ENCODE assay signal across 8 mouse cellular contexts in the genomic region with DNA sequence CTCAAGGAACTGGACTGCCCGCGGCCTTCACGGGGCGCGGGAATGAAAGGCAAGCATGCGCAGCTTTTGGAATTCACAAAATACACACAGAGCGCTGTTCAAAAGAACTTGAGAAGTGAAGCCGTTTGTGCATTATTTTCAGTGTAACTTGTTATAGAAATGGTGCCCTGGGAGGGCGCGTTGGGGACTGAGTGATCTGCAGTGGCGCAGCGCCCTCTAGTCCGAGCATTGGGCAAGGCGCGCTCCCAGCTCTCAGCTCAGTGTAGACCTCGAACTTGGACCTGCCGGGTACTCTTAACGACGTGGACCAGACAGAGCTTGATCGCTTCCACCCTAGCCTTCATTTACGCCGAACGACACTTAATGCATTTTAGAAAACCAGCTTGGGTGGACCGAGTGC. TPM values are rescaled to one million over a fixed set of nuclear protein-coding genes. Genes with fewer than 3 reads are reported as not detected.
DNase-seq lines count a peak whose midpoint lies in the region; ATAC-seq and TF ChIP-seq lines count a peak whose summit lies in the region.

No protein-coding gene starts in this region.

- H3K36me3 ChIP-seq in C2C12 (ENCODE audit: control insufficient read depth, insufficient read depth): no peaks in the 10 kb centered on the region
- no peaks in the 10 kb centered on the region for H3K36me3 ChIP-seq in forebrain, embryonic 12.5 days (replicated peaks)
- no peaks in the 10 kb centered on the region for H3K36me3 ChIP-seq in heart, embryonic 15.5 days
- no peaks in the 10 kb centered on the region for H3K36me3 ChIP-seq in liver, adult 2 months (ENCODE audit: control insufficient read depth, insufficient read depth, low read length)
- no peaks in the 10 kb centered on the region for H3K36me3 ChIP-seq in neural tube, embryonic 11.5 days (ENCODE audit: control insufficient read depth, insufficient read depth, low read length)

- peak overlapping the region; percentile 83 for H3ac ChIP-seq in C2C12 (ENCODE audit: control insufficient read depth, insufficient read length, low read depth)

- peak; percentile 93 for DNase-seq in kidney, postnatal 14 days
- peak; percentile 71 for DNase-seq in liver, adult 2 months (ENCODE audit: extremely low read depth, low read depth, low spot score)
- DNase-seq in neural tube, embryonic 11.5 days (ENCODE audit: low spot score): peak; percentile 91
- peak; percentile 67 for DNase-seq in urinary bladder, adult 2 months (ENCODE audit: low spot score)

- peaks cover 30% of the 10 kb centered on the region for H3K79me3 ChIP-seq in C2C12 (ENCODE audit: low read depth)

- no peaks in the 10 kb centered on the region for H3K27me3 ChIP-seq in C2C12 (ENCODE audit: control insufficient read depth, insufficient read depth, insufficient read length)
- H3K27me3 ChIP-seq in forebrain, embryonic 12.5 days: no peaks in the 10 kb centered on the region
- no peaks in the 10 kb centered on the region for H3K27me3 ChIP-seq in heart, embryonic 15.5 days
- no peaks in the 10 kb centered on the region for H3K27me3 ChIP-seq in liver, adult 2 months (ENCODE audit: control insufficient read depth, insufficient read depth, low read length)
- H3K27me3 ChIP-seq in neural tube, embryonic 11.5 days (ENCODE audit: control insufficient read depth, insufficient read depth, low read length): no peaks in the 10 kb centered on the region

- TF ChIP-seq CTCF in C2C12 (IDR thresholded peaks at IDR 0.05; ENCODE audit: control insufficient read depth, insufficient read depth, insufficient read length): peak; percentile 95
- peak; percentile 91 for TF ChIP-seq CTCF in liver, adult 2 months (IDR thresholded peaks at IDR 0.05; ENCODE audit: low read depth, low read length)

- H3K4me2 ChIP-seq in forebrain, embryonic 12.5 days: peak overlapping the region; percentile 76
- peak overlapping the region; percentile 90 for H3K4me2 ChIP-seq in heart, embryonic 15.5 days
- H3K4me2 ChIP-seq in neural tube, embryonic 11.5 days (ENCODE audit: low read depth): peak overlapping the region; percentile 56

- H3K9me3 ChIP-seq in forebrain, embryonic 12.5 days: no peaks in the 10 kb centered on the region
- H3K9me3 ChIP-seq in heart, embryonic 15.5 days (replicated peaks): no peaks in the 10 kb centered on the region
- no peaks in the 10 kb centered on the region for H3K9me3 ChIP-seq in neural tube, embryonic 11.5 days (ENCODE audit: control insufficient read depth, low read length)

- peaks cover 48% of the 10 kb centered on the region for H3K79me2 ChIP-seq in C2C12 (ENCODE audit: control insufficient read depth, insufficient read depth)
- H3K79me2 ChIP-seq in liver, adult 2 months (ENCODE audit: control insufficient read depth, insufficient read depth, low read length): peaks cover 5% of the 10 kb centered on the region; the same call in 1 of the 2 replicates

- peak; percentile 69 for ATAC-seq in forebrain, embryonic 12.5 days (ENCODE audit: low FRiP score)
- peak; percentile 62 for ATAC-seq in heart, embryonic 15.5 days (replicated peaks; ENCODE audit: insufficient number of reproducible peaks, insufficient read depth, low FRiP score, low read depth)
- ATAC-seq in neural tube, embryonic 11.5 days (ENCODE audit: insufficient read depth, low FRiP score, low TSS enrichment): peak; percentile 48

- peak overlapping the region; percentile 64 for H3K4me3 ChIP-seq in C2C12 (ENCODE audit: insufficient read depth, poor library complexity, severe bottlenecking)
- peak overlapping the region; percentile 71 for H3K4me3 ChIP-seq in brown adipose tissue, adult 24 weeks (ENCODE audit: insufficient read depth, low read depth, low read length)
- H3K4me3 ChIP-seq in forebrain, embryonic 12.5 days (replicated peaks): peak overlapping the region; percentile 78
- peak overlapping the region; percentile 89 for H3K4me3 ChIP-seq in heart, embryonic 15.5 days
- H3K4me3 ChIP-seq in liver, adult 2 months (ENCODE audit: insufficient read depth, low read depth, low read length): peak overlapping the region; percentile 52; the same call in 1 of the 2 replicates
- peak overlapping the region; percentile 66 for H3K4me3 ChIP-seq in neural tube, embryonic 11.5 days (ENCODE audit: low read depth, low read length)

- under 1% methylated on average over 24 of the region's 24 CpGs for WGBS in forebrain, embryonic 12.5 days
- 0% methylated on average over 24 of the region's 24 CpGs for WGBS in heart, embryonic 15.5 days
- WGBS in liver, adult 2 months: 1% methylated on average over 24 of the region's 24 CpGs
- under 1% methylated on average over 24 of the region's 24 CpGs for WGBS in neural tube, embryonic 11.5 days

- no peaks in the 10 kb centered on the region; the same call in 1 of the 2 replicates for H3K4me1 ChIP-seq in brown adipose tissue, adult 24 weeks (ENCODE audit: control insufficient read depth, insufficient read depth, insufficient read length, low read length)
- H3K4me1 ChIP-seq in forebrain, embryonic 12.5 days: peaks cover 14% of the 10 kb centered on the region
- peaks cover 6% of the 10 kb centered on the region; the same call in 1 of the 2 replicates for H3K4me1 ChIP-seq in heart, embryonic 15.5 days (replicated peaks)
- peaks cover 3% of the 10 kb centered on the region for H3K4me1 ChIP-seq in liver, adult 2 months (ENCODE audit: control insufficient read depth, insufficient read depth, low read length)
- H3K4me1 ChIP-seq in neural tube, embryonic 11.5 days (ENCODE audit: control insufficient read depth, insufficient read depth, low read length): peaks cover 3% of the 10 kb centered on the region; the same call in 1 of the 2 replicates

- H3K27ac ChIP-seq in brown adipose tissue, adult 24 weeks (replicated peaks; ENCODE audit: low read depth, low read length): no peak overlapping the region
- peak overlapping the region; percentile 89 for H3K27ac ChIP-seq in forebrain, embryonic 12.5 days
- H3K27ac ChIP-seq in heart, embryonic 15.5 days: peak overlapping the region; percentile 96
- H3K27ac ChIP-seq in liver, adult 2 months (replicated peaks; ENCODE audit: insufficient read depth, low read depth, low read length): no peak overlapping the region
- no peak overlapping the region for H3K27ac ChIP-seq in neural tube, embryonic 11.5 days (ENCODE audit: low read depth, low read length)

- H3K9ac ChIP-seq in forebrain, embryonic 12.5 days: peak overlapping the region; percentile 68
- peak overlapping the region; percentile 71 for H3K9ac ChIP-seq in heart, embryonic 15.5 days
- no peak overlapping the region for H3K9ac ChIP-seq in liver, adult 2 months (ENCODE audit: low read depth, low read length)
- peak overlapping the region; percentile 55 for H3K9ac ChIP-seq in neural tube, embryonic 11.5 days (ENCODE audit: low read length)

- no peak for TF ChIP-seq POLR2A in liver, adult 2 months (IDR thresholded peaks at IDR 0.05; ENCODE audit: extremely low read depth, insufficient read depth, low read length)

TF ChIP-seq in C2C12, 6 proteins besides CTCF, POLR2A, EP300 and RAD21:
- peak; percentile 44 for TF ChIP-seq MAX (IDR thresholded peaks at IDR 0.05)
- no peak for TF ChIP-seq MYOD1 (IDR thresholded peaks at IDR 0.05; ENCODE audit: control insufficient read depth, insufficient read length, low read depth)

RNA-seq across cellular contexts. Expression of a gene that starts 0.5 kb away (rescaled TPM):
- polyA plus RNA-seq in C2C12 (2012; fragmentation: generic; extraction: Trizol): 24.4 TPM
- polyA plus RNA-seq in brown adipose tissue, adult 24 weeks (2012; ENCODE audit: insufficient read depth, insufficient read length, missing spikeins): 6.1 and 9.8 TPM in 2 replicates
- 22.2 and 22.7 TPM in 2 replicates for polyA plus RNA-seq in forebrain, embryonic 12.5 days (2016; fragmentation: Nextera tagmentation; extraction: Ambion mirVana)
- 10.9 and 11.9 TPM in 2 replicates for polyA plus RNA-seq in heart, embryonic 15.5 days (2015; fragmentation: Nextera tagmentation; extraction: Ambion mirVana)
- total RNA-seq in liver, adult 2 months (2014; rRNA removed): 8.9 and 11.3 TPM in 2 replicates
- polyA plus RNA-seq in liver, adult 2 months (2012; rRNA removed): 8.7 and 9.6 TPM in 2 replicates
- polyA plus RNA-seq in neural tube, embryonic 11.5 days (2014; fragmentation: Nextera tagmentation; extraction: Ambion mirVana): 23.3 and 23.4 TPM in 2 replicates
- polyA plus RNA-seq in urinary bladder, adult 2 months (2012; rRNA removed): 52.0 and 53.5 TPM in 2 replicates

Comparison
In these comparisons a context has a peak if more than half of its experiments do, and no peak if none do; other contexts are left out.
1. H3K27ac ChIP-seq: peak in forebrain, embryonic 12.5 days (single experiment) and heart, embryonic 15.5 days (single experiment); none in brown adipose tissue, adult 24 weeks (single experiment), liver, adult 2 months (single experiment) and neural tube, embryonic 11.5 days (single experiment).
2. Peak in every context shown above with its lines, with median percentiles within 50 percentile points of each other: H3K4me3 ChIP-seq, ATAC-seq, H3K4me2 ChIP-seq and DNase-seq.